Mouse (Mus musculus): Measurements from ENCODE around the gene Cds1.

The Cds1 gene

DNA sequence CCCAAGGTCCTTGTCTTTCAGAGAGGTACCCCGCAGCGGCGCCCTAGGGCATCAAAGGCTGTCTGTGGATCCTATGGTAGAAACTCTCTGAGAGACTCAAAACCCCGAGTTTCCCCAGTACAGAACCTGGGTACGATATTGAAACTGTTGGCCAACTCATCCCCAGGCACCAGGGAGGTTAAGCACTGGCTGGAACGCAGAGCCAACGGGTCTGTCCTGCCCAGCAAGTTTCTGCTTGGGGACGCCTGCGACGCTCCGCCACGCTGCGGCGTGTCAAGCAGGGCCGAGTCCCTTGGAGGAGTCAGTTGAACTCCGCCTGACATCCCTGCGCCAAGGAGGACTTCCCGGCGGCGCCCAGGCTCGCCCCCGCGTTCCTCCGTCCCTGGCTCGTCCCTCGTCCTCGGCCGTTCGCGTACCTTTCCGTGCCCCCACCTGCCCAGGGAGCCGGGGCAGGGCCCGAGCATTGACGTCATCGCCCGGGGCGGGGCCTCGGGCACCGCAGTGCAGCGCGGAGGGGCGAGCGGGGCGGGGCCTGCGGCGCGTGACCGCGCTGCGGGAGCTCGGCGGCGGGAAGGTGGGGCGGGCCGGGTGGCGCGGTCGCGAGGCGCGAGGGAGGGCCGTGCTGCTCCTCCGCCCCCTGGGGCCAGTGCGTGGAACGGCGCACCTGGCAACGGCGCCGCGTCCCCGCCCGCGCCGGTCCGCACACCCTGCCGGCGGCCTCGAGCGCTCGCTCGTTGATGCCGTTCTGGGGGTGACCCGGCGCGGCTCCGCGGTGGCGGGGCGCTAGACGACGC is at the start of gene Cds1:
Gene Cds1, plus strand, starts transcription at position 577 of the 794 bp plus-strand sequence.
- DNase-seq, result peak; percentile 80 to 85

DNA sequence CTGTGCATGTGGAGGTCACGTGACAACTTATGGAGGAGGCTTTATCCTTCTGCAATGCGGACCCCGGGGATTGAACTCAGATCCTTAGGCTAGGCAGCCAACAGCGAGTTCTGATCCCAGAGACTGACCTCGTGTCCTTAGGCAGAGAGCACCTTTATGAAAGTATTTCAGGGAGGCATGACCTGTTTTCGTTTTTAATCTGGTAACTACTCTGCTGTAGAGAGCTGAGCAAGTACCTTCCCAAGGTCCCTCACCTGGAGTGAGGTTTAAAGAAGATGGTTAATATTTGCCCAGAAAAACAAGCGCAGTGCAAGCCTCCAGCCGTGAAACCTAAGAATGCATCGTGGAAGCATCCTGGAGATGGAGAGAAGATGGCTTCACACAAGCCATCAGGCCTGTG is 40.7 kb upstream of the Cds1 start:
- peak; percentile 24 to 65 for DNase-seq

DNA sequence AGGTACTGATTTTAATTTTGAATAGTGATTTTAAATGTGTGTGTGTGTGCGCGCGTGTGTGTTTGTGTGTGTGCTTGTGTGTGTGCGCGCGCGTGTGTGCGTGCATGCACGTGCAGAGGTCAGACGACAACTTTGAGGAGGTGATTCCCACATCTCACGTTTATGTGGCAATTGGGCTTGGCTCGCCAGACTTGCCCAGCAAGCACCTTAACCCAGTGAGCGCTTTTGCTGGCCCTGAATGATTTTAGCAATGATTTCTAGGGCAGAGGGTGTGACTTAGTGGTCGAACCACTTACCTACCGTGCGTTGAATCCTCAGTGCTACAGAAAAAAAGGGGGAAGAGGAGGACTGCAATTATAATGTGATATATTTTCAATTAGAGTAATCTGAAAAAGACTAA is 40.2 kb upstream of the Cds1 start:
- DNase-seq, result peak; percentile 22

DNA sequence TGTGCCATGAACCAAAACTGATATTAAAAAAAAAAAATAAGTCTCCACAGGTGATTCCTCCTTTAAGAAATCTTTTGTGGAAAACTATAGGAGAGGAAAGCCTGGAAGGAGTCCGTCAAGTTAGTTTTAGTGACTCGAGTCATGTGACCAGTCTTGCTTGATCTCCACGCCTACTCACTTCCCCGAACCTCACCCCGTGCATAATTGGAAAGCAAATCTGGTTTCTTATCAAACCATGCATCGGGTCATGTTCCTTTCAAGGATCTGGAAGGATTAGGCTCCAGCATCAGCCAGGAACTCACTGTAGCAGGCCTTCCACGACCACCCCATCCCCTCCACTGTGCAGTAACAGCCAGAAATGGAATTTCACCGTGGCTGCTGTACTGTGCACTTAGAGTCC is 39.2 kb upstream of the Cds1 start:
- peak; percentile 15 to 42 for DNase-seq

DNA sequence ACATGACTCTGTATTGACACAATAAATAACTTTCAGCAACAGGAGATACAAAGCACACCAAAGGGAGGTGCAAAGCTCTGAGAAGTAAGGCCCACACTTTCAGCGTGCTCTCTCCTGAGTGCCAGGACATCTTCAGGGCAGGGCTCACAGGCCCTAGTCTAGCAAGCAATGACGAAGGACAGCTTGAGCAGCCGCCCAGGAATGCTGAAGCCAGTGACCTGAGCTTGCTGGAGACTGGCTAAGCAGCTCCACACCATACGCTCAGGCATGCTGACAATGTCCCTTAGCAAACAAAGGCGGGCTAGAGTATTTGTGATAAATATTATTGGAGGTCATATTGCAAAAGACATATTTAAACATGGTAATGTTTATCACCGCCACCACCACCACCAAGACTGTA is 38.6 kb upstream of the Cds1 start:
- DNase-seq, result peak in 1 of 2 experiments; percentile 22

DNA sequence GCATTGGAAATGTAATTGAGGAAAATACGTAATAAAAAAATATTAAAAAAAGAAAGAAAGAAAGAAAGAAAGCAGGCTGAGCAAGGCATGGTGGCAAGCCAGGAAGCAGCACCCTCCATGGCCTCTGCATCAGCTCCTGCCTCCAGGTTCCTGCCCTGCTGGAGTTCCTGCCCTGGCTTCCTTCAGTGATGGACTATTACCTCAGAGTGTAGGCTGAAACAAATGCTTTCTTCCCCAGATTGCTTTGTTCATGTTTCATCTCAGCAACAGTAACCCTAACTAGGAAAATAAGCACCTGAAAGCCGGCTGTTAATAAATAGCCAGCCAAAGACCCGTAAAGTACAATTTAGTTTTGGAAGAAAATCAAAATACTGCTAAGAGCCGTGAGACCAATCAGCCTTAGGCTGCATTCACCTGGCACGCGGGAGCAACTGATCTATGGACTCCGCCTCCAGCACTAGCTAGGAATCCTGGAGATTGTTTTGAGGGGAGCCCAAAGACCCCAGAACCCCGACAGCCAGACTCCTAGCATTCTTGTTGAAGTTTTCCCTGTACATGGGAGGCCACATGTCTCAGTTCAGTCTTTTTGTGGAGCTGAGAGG is 36.5 kb upstream of the Cds1 start:
- DNase-seq, result peak; percentile 81 to 93

DNA sequence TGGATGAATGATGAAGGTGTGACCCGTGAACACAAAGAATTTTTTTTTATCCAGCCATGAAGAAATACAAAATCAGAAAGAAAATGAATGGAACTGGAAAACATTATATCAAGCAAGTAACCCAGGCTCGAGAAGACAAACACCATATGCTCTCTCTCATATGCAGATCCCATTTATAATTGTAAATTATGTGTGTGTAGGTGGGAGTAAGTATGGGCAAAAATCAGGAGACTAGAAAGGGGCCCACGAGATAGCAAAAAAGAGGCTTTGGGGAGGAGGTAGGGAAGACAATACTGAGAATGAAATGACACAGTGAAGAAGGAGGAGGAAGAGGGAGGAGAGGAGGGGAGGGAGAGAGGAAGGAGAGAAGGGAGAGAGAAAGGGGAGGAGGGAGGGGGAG is 27.6 kb upstream of the Cds1 start:
- DNase-seq, result no peak

DNA sequence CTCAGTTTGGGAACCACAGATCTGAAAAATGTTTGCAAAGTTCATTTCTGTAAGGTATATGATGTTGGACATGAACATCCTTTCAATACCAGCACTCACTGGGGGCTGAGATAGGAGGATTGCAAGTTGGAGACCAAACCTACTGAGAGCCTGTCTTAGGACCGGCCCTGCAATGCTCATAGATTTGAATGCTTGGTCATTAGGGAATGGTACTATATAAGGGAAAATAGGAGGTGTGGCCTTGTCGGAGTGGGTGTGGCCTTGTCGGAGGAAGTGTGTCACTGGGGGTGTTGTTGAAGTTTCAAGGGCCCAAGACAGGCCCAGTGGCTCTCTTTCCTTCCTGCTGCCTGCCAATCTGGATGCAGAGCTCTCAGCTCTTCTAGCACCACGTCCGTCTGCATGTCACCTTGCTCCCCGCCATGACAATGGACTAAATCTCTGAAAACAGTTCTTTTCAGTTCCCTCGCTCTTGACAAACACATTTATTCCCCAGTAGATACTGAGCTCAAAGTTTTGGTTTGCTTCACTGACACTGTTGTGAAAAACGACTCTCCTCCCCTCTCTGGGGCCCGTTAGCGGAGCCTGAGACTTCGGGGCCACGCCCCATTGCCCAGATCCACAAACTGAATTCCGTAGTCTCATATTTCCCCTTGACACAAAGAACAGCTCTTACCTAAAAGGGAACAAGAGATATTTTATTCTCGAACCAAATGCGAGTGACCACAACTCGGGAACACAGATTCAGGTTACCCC is 24.3 kb upstream of the Cds1 start:
- DNase-seq, result no peak

DNA sequence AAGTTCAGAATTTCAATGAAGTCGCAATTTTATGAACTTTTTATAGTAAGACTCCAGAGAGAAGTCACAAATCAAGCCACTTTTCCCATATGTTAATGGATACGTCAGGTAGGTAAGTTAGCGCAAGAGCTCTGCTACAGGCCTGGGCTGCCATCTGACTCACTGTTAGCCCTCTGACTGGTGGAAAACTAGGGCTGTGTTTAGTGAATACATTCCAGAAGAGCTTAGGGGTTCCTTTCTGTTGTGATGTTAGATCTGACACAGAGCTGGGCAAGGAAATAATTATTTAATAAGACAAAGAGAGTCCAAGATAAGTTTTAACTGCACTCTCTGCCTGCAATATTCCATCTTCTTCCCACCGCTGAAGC is 23.7 kb upstream of the Cds1 start:
- no peak for DNase-seq

DNA sequence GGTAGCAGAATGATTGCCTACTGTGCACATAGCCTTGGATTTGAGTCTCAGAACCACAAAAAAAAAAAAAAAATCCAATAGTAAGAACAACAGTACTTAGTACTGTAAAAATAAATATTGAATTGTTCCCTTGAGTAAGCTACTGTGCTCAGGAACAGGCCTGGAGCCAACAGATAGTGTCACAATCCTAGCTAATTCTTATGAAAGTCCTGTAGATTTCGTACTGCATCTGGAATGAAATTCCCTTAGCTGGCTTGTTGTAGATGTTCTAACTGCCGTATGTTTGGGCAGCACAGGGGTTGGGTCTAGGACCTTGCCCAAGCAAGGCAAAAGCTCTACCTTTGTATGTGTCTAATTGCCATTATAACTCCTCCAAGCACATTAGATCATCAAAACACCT is 22.9 kb upstream of the Cds1 start:
- DNase-seq, result no peak

DNA sequence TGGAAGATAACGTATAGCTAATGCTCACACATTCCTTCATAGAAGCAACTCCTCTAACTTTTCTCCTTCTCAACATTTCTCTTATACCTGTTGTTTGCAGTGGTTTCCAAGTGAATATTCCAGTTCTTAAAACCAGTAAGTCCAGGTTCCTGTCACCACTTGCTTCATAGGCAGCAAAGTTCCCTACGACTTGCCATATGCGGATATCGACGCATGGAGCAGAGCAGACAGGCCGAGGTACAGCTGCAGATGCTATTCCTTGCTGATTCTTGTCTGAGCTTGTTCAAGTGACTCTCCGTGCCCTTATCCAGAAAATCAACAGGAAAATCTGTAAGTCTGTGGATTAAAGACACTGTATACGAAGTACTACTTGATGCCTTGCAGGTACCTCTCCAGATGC is 22.5 kb upstream of the Cds1 start:
- DNase-seq, result no peak

DNA sequence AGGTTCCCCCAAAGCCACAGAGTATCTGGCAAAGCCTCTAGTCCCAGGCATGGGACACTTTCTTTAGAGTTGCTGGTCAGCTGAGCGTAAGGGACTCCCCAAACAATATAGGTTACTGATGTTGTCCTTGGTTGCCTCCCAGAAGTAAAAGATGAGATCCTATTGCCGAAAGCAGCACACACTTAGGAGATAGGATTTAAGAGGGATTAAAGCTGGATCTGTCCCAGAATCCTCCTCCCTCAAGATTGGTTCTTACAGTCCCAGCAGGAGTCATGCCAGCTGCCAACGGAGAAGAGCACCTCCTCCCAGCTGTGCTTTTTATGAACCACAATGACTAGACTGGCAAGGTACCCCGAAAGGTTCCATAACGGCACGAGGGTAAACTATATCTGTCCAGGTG is 20.0 kb upstream of the Cds1 start:
- DNase-seq, result no peak

DNA sequence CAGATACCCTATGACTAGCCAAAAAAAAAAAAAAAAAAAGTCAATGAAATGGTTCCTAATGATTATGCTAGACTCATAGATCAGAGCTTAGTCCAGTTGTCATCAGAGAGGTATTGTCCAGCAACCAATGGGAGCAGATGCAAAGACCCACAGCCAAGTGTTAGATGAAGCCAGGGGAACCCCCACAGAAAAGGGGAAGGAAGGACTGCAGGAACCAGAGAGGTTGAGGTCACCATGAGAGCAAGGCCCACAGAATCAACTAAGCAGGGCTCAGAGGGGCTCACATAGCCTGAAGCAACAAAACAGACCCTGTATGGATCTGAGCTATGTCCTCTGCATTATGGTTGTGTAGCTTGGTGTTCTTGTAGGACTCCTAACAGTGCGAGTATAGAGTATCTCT is 11.2 kb upstream of the Cds1 start:
- DNase-seq, result no peak

DNA sequence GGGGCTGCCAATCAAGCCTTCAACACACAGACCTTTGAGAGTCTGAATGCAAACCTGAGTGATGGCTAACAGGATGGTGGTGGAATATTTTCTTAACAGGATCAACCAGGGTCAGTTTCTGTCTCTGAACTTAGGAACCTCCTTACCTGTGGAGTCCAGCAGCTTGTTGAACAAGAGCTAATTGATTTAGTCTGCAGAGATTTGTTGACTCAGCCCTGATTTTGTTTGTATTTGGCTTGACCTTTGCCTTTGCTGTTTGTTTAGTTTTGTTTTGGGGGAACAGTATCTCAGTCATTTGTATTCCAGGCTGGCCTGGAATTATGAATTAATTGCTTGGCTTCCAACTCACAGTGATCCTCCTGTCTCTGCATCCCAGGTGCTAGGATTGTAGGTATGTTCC is 7.3 kb upstream of the Cds1 start:
- DNase-seq, result no peak

DNA sequence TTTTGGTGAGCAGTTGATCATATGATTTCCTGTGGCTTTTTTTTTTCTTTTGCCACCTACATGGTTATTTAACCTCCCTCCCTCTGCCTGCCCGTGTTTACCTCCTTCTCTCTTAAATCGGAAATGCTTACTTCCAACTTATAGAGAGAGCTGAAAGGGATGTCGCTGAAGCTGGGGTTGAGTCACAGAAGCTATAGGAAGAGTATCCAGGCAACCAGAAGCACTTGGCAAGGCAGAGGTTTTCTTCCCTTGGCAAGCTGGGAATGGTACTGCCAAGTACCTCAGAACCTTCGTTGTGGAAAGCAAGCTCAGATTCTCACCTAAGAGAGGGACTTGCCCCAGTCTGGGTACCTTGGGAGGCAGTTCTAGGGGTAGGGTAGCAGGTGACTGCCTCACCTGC is 3.2 kb upstream of the Cds1 start:
- DNase-seq, result no peak

DNA sequence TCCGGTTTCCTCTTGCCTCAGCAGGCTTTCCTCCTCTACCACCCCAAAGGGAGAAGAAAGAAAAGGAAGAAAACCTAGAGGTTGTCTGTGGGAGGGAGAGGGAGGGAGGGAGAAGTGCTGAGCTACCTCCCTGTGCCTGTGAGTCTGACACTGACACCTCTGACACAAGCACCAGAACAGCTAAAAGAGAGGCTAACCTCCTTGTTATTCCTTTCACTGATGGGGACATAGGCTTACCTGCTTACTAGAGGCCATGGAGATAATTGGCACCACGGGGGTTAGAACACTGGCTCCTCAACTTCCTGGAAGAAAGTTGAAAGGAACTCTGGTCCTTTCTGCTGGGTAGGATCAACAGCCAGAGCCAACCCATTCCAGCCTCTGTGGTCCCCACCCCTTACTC is 1.4 kb upstream of the Cds1 start:
- DNase-seq, result no peak

DNA sequence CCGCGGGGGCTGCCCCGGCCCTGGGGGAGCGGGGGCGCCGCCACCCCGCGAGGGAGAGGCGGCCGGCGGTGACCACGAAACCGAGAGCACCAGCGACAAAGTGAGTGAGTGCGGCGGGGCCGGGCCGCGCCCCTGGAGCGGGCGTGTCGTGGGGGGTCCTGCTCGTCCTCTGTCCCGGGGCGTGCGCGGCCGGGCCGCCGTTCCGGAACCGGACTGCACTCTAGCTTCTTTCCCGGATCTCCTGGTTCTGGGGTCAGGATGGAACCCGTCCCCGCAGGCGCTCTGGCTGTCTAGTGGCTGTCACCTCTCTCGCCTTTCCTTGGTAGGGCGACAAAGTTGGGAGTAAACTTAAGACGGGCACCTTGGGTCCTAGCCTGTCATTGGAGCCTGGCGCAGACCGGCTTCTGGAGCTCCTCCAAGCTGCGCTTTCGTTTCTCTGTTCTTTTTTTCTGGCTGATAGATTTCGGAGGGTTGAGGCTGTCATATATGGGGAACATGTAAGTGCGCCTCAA is 516 bp downstream of the Cds1 start:
- DNase-seq, result peak; percentile 41 to 49

DNA sequence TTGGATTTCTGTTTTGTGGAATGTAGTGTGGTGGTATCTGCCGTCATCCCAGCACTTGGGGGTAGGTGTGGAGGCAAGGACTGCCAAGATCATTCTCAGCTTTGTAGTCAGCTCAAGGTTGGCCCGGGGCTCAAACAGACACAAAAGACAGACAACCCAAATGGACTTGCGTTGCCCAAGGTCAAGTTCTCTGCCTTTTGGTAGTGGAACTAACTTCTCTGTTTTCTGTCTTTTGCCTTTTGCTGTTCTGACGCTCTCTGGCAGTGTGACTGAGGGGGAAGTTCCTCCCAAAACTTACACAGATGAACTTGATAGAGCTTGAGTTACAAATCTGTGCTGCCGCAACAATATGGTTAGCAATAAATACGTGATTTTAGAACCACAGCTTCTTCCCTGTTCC is 1.3 kb downstream of the Cds1 start:
- no peak for DNase-seq

DNA sequence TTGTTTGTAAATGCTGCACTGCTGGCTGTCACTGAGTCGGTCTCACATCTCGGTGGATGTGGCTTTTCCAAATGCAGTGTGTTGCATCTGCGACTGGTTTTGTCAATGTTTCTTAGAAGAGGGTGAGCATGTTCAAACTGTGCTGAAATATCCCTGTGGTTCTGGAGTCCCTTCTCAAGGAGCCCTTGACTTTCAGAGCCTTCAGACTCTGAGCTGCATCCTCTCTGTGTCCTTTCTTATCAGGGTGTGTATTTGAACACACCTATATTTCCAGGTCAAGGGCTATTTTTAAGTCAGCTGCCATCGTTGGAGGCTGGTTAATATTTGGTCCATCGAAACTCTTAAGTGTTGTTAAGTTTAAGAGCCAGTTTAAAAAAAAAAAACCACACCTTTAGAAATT is 2.2 kb downstream of the Cds1 start:
- no peak for DNase-seq

DNA sequence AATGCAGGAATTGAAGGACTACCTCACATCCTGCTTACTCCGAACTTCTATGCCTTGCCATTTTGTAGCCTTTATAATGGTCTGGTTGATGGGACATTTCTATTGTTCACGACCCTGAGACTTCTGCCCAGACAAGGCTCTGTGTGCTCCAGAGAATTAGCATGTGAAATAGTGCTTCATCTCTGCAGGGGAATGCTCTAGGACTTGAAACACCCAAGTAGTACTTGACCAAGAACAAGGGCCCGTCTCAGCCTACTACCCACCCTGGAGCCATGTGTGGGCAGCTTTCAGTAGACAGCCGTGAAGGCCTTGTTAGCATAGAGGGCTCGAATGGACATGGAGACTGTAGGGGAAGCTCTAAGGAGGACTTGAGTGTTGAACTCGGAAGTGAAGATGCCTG is 2.6 kb downstream of the Cds1 start:
- no peak for DNase-seq

DNA sequence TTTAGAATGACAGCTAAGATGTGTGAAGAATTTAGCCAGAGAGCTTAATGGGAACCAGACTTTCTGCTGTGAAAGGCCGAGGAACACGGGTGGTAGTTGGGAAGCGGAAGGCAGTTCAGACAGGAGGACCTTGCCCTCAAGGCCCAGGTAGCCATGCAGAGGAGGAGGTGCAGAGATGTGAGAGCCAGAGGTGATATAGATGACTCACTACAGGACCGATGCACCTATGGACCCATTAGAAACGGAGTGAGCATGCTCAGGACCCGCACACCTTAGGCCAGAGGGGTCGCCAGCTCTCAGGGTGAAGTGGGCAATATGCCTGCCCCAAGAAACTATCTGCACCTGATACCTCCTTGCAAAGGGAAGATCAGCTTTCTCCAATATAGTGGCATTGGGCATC is 3.6 kb downstream of the Cds1 start:
- DNase-seq, result no peak

DNA sequence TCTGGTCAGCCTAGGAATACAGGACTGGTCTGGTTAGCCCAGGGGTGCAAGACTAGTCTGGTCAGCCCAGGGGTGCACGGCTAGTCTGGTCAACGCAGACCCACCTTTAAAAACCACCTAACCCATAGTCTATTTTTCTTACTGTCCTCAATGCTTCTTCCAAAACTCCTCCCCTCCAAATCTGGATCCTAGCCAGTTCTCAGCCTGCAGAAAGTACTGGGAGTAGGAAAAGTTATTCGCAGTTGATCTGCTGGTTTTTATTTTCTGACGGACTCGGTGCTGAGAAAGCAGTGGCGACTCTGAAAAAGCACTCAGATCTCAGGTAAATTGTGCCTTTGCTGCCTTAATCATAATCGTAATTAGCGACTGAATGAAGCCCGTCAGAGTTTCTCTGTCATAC is 7.7 kb downstream of the Cds1 start:
- no peak for DNase-seq

DNA sequence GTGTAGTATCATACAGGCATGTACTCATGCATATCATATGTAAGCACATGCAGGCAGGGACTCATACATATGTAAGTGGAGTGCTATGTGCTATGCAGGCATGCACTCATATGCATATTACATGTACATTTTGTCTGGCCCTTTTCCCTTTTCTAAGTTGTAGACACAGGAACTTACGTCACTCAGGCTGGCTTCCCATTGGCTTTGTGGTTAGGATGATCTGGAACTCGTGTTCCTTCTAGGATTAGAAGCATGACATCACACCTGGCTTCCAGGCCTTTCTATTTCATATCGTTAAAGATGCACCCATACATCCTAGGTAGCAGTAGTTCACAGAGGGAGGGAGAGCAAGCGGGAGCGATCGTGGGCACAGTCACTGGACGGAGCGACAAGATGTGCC is 10.3 kb downstream of the Cds1 start:
- DNase-seq, result no peak

DNA sequence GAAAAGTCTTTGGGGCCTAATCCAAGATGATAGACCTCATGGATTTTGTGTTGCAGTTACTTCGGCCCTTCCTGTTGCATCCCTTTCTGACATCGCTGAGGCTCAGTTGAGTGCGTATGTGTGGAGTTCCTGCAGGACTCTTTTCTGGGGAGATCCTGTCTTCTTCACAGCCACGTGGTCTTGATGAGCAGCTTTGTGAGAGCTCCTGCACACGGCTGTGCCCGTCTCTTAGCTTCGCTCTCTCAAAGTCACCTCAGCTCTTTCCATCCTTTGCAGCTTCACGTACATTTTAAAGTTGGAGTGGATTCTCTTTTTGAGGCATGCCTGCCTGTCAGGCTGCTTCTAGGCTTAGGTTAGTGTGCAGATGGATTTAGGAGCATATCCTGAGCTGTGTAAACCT is 11.6 kb downstream of the Cds1 start:
- no peak for DNase-seq
